Mouse (Mus musculus) ES-Bruce4 (cell line): Measurements from ENCODE around the gene Tsc22d4. TPM values are rescaled to one million over a fixed set of nuclear protein-coding genes. Genes with fewer than 3 reads are reported as not detected.

Source experiments
- H3K27ac ChIP-seq: 2 replicates; pipeline ENCODE4 v1.5.1; 2012; ENCODE audit warnings: low read length, inconsistent platforms; ENCODE audit not compliant: insufficient read depth
- H3K27me3 ChIP-seq: 2 replicates; pipeline ENCODE4 v1.6.1; 2012; ENCODE audit warnings: mild to moderate bottlenecking, low read length, inconsistent platforms; ENCODE audit not compliant: control insufficient read depth, poor library complexity, insufficient read depth, severe bottlenecking
- H3K36me3 ChIP-seq: 2 replicates; pipeline ENCODE4 v1.6.1; 2012; ENCODE audit warnings: inconsistent platforms, mild to moderate bottlenecking, low read length, moderate library complexity; ENCODE audit not compliant: control insufficient read depth, poor library complexity, insufficient read depth, severe bottlenecking
- H3K4me1 ChIP-seq: one replicate; pipeline ENCODE4 v1.8.1; 2011; ENCODE audit warnings: low read length; ENCODE audit not compliant: control insufficient read depth, insufficient read depth
- H3K4me3 ChIP-seq: 2 replicates; pipeline ENCODE4 v1.5.1; 2011; ENCODE audit warnings: low read depth, mild to moderate bottlenecking, low read length
- H3K9ac ChIP-seq: 2 replicates; pipeline ENCODE4 v1.6.1; 2012; ENCODE audit warnings: low read depth, mild to moderate bottlenecking, inconsistent platforms; ENCODE audit not compliant: poor library complexity, severe bottlenecking
- H3K9me3 ChIP-seq: replicated peaks from 2 replicates; pipeline ENCODE4 v1.6.1; 2012; ENCODE audit warnings: mild to moderate bottlenecking, low read length, inconsistent platforms; ENCODE audit not compliant: control insufficient read depth, poor library complexity, insufficient read depth, severe bottlenecking
- CTCF ChIP-seq: IDR thresholded peaks from one replicate; pipeline ENCODE4 v1.8.1; 2011; ENCODE audit warnings: low read depth, low read length
- EP300 ChIP-seq: IDR thresholded peaks from 2 replicates; pipeline ENCODE4 v1.6.1; 2011; ENCODE audit warnings: low read depth, low read length; ENCODE audit not compliant: insufficient read depth
- POLR2A ChIP-seq: IDR thresholded peaks from one replicate; pipeline ENCODE4 v1.8.1; 2011; ENCODE audit warnings: low read length; ENCODE audit not compliant: insufficient read depth
- polyA plus RNA-seq: library from polyadenylated mRNA; stranded (reverse); fragments of >200 nt; gene quantifications from 2 replicates; pipeline ENCODE4 v1.2.4, GENCODE M21; 2011; ENCODE audit warnings: low read depth; ENCODE audit not compliant: missing spikeins, insufficient read depth, insufficient read length

Tsc22d4 gene
- polyA plus RNA-seq = 47.7 and 53.3 TPM in 2 replicates

GRCm38 (mm10) chr5:137745214-137746171 lies at the start of gene Tsc22d4:
Gene Tsc22d4 (plus strand): TSS chr5:137745730.
- Histone ChIP-seq H3K27ac (peak within 1 kb of the TSS; percentile 49), H3K27me3 (no peaks in the 10 kb centered on the region), H3K4me3 (peak within 1 kb of the TSS; percentile 77), H3K9me3 (no peaks in the 10 kb centered on the region), H3K9ac (peak within 1 kb of the TSS; percentile 62), H3K36me3 (no peaks in the 10 kb centered on the region), H3K4me1 (peaks cover 4% of the 10 kb centered on the region)
- TF ChIP-seq EP300 (0 out of 2 replicates have a peak, but pooled peaks have one; percentile 58), POLR2A (peak; percentile 83), CTCF (no peak)

DNA sequence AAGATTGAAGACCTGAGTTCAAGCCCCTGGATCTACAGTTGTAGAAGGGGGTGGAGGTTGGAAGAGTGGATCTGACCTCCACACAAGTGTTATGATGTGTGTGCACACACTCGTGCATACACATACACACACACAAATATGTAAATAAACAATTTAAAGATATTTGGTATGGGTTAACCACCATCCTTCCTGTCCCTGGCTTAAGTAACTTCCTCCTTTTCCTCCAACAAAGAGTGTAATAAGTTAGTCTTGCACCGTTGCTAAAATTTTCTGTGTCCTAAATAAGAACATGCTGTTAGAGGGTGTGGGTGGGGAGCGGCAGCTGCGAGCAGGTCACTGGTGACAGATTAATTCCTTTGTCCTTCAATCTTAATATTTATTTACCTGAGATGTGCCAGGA lies 49.6 kb upstream of the Tsc22d4 start:
- Histone ChIP-seq H3K4me1 (peaks cover 1% of the 10 kb centered on the region), H3K27me3 (no peaks in the 10 kb centered on the region), H3K36me3 (no peaks in the 10 kb centered on the region), H3K9me3 (no peaks in the 10 kb centered on the region), H3K27ac (no peak overlapping the region), H3K9ac (no peak overlapping the region), H3K4me3 (no peak overlapping the region)
- no peak for TF ChIP-seq CTCF
- TF ChIP-seq EP300 = no peak
- no peak for TF ChIP-seq POLR2A

DNA sequence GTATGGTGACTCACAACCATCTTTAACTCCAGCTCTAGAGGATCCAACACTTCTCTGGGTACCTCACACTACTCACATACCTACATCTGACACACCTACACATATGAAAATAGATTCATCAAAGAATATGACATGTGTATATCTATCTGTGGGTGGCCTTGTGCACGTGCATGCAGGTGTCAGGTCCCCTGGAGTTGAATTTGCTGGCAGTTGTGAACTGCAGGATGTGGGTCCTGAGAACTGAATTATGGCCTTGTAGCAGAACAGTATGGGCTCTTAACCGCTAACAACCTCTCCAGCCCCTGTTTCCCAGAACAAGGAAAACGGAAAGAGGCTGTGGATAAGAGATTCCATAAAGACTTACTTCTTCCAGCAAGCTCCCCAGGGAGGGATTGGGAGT lies 46.5 kb upstream of the Tsc22d4 start:
- TF ChIP-seq CTCF (no peak), EP300 (no peak), POLR2A (no peak)
- no peak overlapping the region for H3K27ac ChIP-seq

GRCm38 (mm10) chr5:137699850-137700249 lies 45.7 kb upstream of the Tsc22d4 start:
- no peaks in the 10 kb centered on the region for H3K36me3 ChIP-seq
- TF ChIP-seq CTCF = no peak
- TF ChIP-seq EP300 = no peak
- no peak overlapping the region for H3K27ac ChIP-seq
- no peak overlapping the region for H3K4me3 ChIP-seq
- H3K27me3 ChIP-seq = no peaks in the 10 kb centered on the region
- no peak overlapping the region for H3K9ac ChIP-seq
- peaks cover 1% of the 10 kb centered on the region for H3K4me1 ChIP-seq
- no peaks in the 10 kb centered on the region for H3K9me3 ChIP-seq

More for the DNA sequence above, 46.5 kb upstream of the Tsc22d4 start:
- H3K9ac ChIP-seq = no peak overlapping the region
- H3K4me1 ChIP-seq = peaks cover 1% of the 10 kb centered on the region
- no peaks in the 10 kb centered on the region for H3K27me3 ChIP-seq
- H3K36me3 ChIP-seq = no peaks in the 10 kb centered on the region
- H3K4me3 ChIP-seq = no peak overlapping the region
- no peaks in the 10 kb centered on the region for H3K9me3 ChIP-seq

DNA sequence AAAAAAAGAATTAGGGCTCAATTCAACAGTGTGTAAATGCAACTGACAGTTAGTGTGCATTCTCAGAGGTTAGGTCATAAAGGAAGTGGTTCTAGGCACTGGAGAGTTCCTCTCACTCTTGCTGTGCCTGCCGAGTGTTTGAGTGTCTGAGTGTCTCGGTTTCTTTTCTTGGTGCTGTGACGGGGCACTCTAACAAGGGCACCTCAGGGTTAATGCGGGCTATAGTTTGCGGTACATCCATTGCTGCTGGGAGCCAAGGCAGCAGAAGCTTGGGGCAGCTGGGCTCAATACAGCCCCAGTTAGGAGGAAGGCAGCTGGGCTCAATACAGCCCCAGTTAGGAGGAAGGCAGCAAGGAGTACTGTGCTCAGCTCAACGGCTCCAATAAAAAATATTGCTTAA lies 40.3 kb upstream of the Tsc22d4 start:
- Histone ChIP-seq H3K9ac (no peak overlapping the region), H3K36me3 (no peaks in the 10 kb centered on the region), H3K9me3 (no peaks in the 10 kb centered on the region), H3K4me3 (no peak overlapping the region), H3K4me1 (no peaks in the 10 kb centered on the region), H3K27ac (no peak overlapping the region), H3K27me3 (no peaks in the 10 kb centered on the region)
- TF ChIP-seq CTCF = no peak
- no peak for TF ChIP-seq POLR2A
- TF ChIP-seq EP300 = no peak
